Mouse (Mus musculus) mature B cell (primary cell): ENCODE measurements around the gene Cdx2.

Source experiments
- in situ Hi-C: fragments of 300-500 bp; cut with MboI; formaldehyde crosslinking; loops from 2 replicates; pipeline ENCODE4 v1.14.3; 2019

Gene Cdx2

GRCm38 (mm10) chr5:147260778-147261177, 46.3 kb downstream of the Cdx2 start:
- in situ Hi-C loops, result no loop called here

- in situ Hi-C loops, result no loop called here
These were observed 46.9 kb downstream of the Cdx2 start for GRCm38 (mm10) chr5:147260189-147260588.
